Mouse (Mus musculus): ENCODE results near the gene Fam216a.
A peak's percentile ranks its signal among the peaks of the same experiment; 100 is the strongest.

- TF ChIP-seq CTCF (IDR thresholded peaks at IDR 0.05; ENCODE audit: low read depth): peak; percentile 99
- no peak for TF ChIP-seq EP300 (IDR thresholded peaks at IDR 0.05; ENCODE audit: low read depth)
Observed at GRCm38 (mm10) chr5:122391786-122392180, 19.6 kb upstream of the Fam216a start, which contains the start of gene Arpc3.
